Comparison of ENCODE assay signal across 8 mouse cellular contexts in the genomic region with DNA sequence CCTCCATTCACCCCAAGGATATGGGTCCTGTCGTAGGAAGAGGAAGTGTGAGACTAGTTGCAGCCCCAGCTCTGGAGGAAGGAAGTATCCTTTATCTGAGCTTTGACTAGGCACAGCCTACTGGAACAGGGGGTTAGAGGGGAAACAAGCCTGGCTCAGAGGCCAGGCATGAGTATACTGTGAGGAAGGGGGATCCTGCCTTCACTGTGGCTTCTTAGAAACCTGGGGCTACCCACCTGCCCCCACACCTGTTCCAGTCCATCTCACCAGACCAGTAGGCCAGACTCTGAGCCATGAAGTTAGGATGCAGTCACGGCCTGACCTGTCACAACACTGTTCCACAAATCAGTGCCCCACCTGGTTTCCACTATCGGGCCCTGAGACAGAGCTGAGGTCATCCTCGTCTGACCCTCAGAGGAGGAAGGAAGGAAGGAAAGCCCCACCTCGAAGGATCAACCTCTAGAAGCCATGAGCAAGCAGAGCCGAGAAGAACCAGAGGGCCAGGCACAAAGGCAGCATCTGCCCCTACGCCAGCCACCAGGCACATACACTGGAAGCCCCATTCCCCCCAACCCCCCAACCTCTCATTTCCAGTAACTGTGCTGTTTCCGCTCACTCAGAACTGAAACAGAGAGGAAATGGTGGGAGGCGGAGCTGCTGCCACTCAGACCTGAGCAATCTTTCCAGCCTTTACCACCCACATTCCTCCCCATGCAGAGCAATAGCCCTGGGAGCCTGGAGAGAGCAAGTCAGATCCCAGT. TPM values are rescaled to one million over a fixed set of nuclear protein-coding genes. Genes with fewer than 3 reads are reported as not detected.
DNase-seq lines count a peak whose midpoint lies in the region; ATAC-seq and TF ChIP-seq lines count a peak whose summit lies in the region.

No protein-coding gene starts in this region.

- H3K4me1 ChIP-seq in bone marrow, adult 2 months (ENCODE audit: control insufficient read depth, insufficient read depth, low read length), result peaks cover 12% of the 10 kb centered on the region
- H3K4me1 ChIP-seq in heart, embryonic 14.5 days (ENCODE audit: control insufficient read depth in 2 of 2, insufficient read depth in 2 of 2, low read length in 2 of 2), result peaks cover 58 to 81% of the 10 kb centered on the region in 2 experiments
- peaks cover 100% of the 10 kb centered on the region for H3K4me1 ChIP-seq in limb, embryonic 12.5 days (replicated peaks)

- H3K9ac ChIP-seq in heart, embryonic 14.5 days (ENCODE audit: low read length), result peak overlapping the region; percentile 39; the same call in 1 of the 2 replicates
- H3K9ac ChIP-seq in limb, embryonic 12.5 days (replicated peaks), result no peak overlapping the region; the same call in 1 of the 2 replicates

- H3K9me3 ChIP-seq in heart, embryonic 14.5 days (ENCODE audit: control insufficient read depth, low read length), result no peaks in the 10 kb centered on the region
- no peaks in the 10 kb centered on the region for H3K9me3 ChIP-seq in limb, embryonic 12.5 days

- no peaks in the 10 kb centered on the region for H3K27me3 ChIP-seq in heart, embryonic 14.5 days (ENCODE audit: control insufficient read depth, insufficient read depth, low read length)
- no peaks in the 10 kb centered on the region for H3K27me3 ChIP-seq in limb, embryonic 12.5 days

- no peak for TF ChIP-seq POLR2A in bone marrow, adult 2 months (IDR thresholded peaks at IDR 0.05; ENCODE audit: borderline replicate concordance, control insufficient read depth, low read depth, low read length)

- DNase-seq in frontal cortex, postnatal 36 days (ENCODE audit: low spot score in 2 of 2), result no peak
- DNase-seq in naive thymus-derived CD4-positive, alpha-beta T cell, adult 2 months (ENCODE audit: low read depth), result peak; percentile 78
- no peak for DNase-seq in adipocyte (ENCODE audit: low spot score)
- no peak for DNase-seq in frontal cortex, postnatal 25 days (ENCODE audit: low spot score in 2 of 2)

- H3K4me3 ChIP-seq in bone marrow, adult 2 months (replicated peaks; ENCODE audit: control insufficient read depth, low read depth, low read length), result no peak overlapping the region
- H3K4me3 ChIP-seq in heart, embryonic 14.5 days (ENCODE audit: control insufficient read depth in 1 of 2, insufficient read depth in 1 of 2, low read depth in 1 of 2, low read length in 2 of 2), result no peak overlapping the region
- H3K4me3 ChIP-seq in limb, embryonic 12.5 days (replicated peaks), result no peak overlapping the region

- peak overlapping the region; percentile 44 for H3K27ac ChIP-seq in bone marrow, adult 2 months (ENCODE audit: control insufficient read depth, insufficient read depth, low read depth, low read length, poor library complexity)
- H3K27ac ChIP-seq in heart, embryonic 14.5 days (replicated peaks in 1 of 2; ENCODE audit: control insufficient read depth in 1 of 2, insufficient read depth in 1 of 2, low read depth in 2 of 2, low read length in 2 of 2), result peak overlapping the region; percentile 78 to 84
- H3K27ac ChIP-seq in limb, embryonic 12.5 days, result peak overlapping the region; percentile 92

- no peaks in the 10 kb centered on the region for H3K36me3 ChIP-seq in heart, embryonic 14.5 days (ENCODE audit: control insufficient read depth, insufficient read depth, low read length)
- H3K36me3 ChIP-seq in limb, embryonic 12.5 days, result 0 out of 2 replicates have a peak, but pooled peaks cover 4% of the 10 kb centered on the region

- peak; percentile 81; the same call in 1 of the 2 replicates for ATAC-seq in frontal cortex, adult (ENCODE audit: low TSS enrichment)
- peak; percentile 23; the same call in 1 of the 2 replicates for ATAC-seq in heart, embryonic 14.5 days (ENCODE audit: insufficient number of reproducible peaks, insufficient read depth, low FRiP score, low read depth)
- no peak for ATAC-seq in limb, embryonic 12.5 days (ENCODE audit: insufficient number of reproducible peaks, insufficient read depth, low FRiP score, low TSS enrichment, low read depth)

- TF ChIP-seq CTCF in bone marrow, adult 2 months (IDR thresholded peaks at IDR 0.05; ENCODE audit: control insufficient read depth, insufficient read depth, low read length), result no peak

- WGBS in bone marrow, adult 2 months, result 8% methylated on average over 9 of the region's 9 CpGs
- 43% methylated on average over 9 of the region's 9 CpGs for WGBS in heart, embryonic 14.5 days
- 17% methylated on average over 9 of the region's 9 CpGs for WGBS in limb, embryonic 12.5 days

- peak overlapping the region; percentile 48 for H3K4me2 ChIP-seq in heart, embryonic 14.5 days (ENCODE audit: low read length)
- peak overlapping the region; percentile 37 for H3K4me2 ChIP-seq in limb, embryonic 12.5 days

RNA-seq across cellular contexts. Expression of gene Notch1, which starts 23.3 kb away (rescaled TPM):
- polyA plus RNA-seq in bone marrow, adult 2 months (2011; ENCODE audit: insufficient read depth, insufficient read length, low replicate concordance, missing spikeins), result 21.8 and 36.9 TPM in 2 replicates
- polyA plus RNA-seq in heart, embryonic 14.5 days (2014; fragmentation: Nextera tagmentation; extraction: Ambion mirVana), result 21.2 and 21.6 TPM in 2 replicates
- 13.7 and 14.0 TPM in 2 replicates for polyA plus RNA-seq in limb, embryonic 12.5 days (2016; fragmentation: Nextera tagmentation; extraction: Ambion mirVana)

RNA-seq across cellular contexts. Expression of gene Sec16a, which starts 48.2 kb away (rescaled TPM):
- 5.8 and 30.1 TPM in 2 replicates for polyA plus RNA-seq in bone marrow, adult 2 months (2011; ENCODE audit: insufficient read depth, insufficient read length, low replicate concordance, missing spikeins)
- 19.4 TPM in 2 replicates for polyA plus RNA-seq in heart, embryonic 14.5 days (2014; fragmentation: Nextera tagmentation; extraction: Ambion mirVana)
- 25.6 and 33.0 TPM in 2 replicates for polyA plus RNA-seq in limb, embryonic 12.5 days (2016; fragmentation: Nextera tagmentation; extraction: Ambion mirVana)
